In the genomic region with DNA sequence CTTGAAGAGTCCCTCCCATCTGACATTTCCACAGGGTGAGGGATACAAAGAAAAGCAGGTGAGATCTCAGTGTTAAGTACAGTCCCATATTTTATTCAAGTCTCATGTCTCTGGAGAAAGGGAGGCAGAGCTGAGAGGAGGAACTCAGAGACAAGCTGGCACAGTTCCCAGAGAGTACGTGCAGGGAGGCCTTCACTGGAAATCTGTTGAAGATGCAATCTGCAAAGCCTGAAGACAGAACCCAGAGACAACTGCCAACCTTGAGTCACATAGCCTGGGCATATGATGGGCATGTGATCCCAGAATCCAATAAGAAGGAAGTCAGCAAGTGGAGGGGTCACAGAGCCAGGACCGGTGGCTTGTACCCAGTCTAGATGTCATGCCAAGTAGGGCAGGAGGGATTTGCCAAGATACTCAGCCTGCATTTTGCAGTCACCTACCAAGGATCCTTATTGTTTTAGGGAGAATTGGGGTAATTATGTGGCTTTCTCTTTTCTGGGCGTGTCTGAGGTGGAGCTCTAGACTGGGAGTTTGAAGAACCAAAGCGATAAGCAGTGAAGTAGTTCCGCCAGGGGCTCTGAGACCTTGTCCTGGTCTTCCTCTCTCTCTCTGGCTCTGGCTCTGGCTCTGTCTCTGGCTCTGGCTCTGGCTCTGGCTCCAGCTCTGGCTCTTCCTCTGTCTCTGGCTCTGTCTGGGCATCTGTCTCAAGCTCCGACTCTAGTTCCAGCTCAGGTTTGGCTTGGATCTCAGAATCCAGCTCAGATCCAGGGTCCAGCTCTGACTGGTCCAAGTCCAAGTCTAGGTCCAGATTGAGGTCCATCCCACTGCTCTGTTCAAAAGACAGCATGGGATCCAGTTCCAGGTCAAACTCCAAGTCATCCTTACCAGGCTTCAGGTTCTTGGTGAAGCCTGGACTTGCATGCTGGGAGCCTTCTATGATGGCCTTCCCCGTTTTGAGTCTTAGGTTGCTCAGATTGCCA, we compare ENCODE assay signal across 8 mouse cellular contexts. TPM values are rescaled to one million over a fixed set of nuclear protein-coding genes. Genes with fewer than 3 reads are reported as not detected.
A peak's percentile ranks its signal among the peaks of the same experiment; 100 is the strongest.
DNase-seq lines count a peak whose midpoint lies in the region; TF ChIP-seq lines count a peak whose summit lies in the region.

No protein-coding gene starts in this region.

- no peak overlapping the region for H3K27ac ChIP-seq in heart, embryonic 10.5 days

- peak; percentile 16 for DNase-seq in heart, adult 8-10 months (ENCODE audit: low spot score)
- no peak for DNase-seq in heart, embryonic 10.5 days (ENCODE audit: low spot score)
- peak; percentile 15 for DNase-seq in 3T3-L1 (ENCODE audit: low read depth, low spot score)
- DNase-seq in adrenal gland, postnatal 25 days, result peak; percentile 9
- DNase-seq in layer of hippocampus, postnatal 14 days (ENCODE audit: low spot score in 2 of 2), result peak; percentile 28 to 69
- DNase-seq in embryo, embryonic 10.5 days (ENCODE audit: low spot score), result no peak
- no peak for DNase-seq in embryo, embryonic 11 days
- no peak for DNase-seq in lung, adult 2 months

- no peaks in the 10 kb centered on the region for H3K27me3 ChIP-seq in heart, embryonic 10.5 days (ENCODE audit: insufficient read depth, poor library complexity, severe bottlenecking)

- no peaks in the 10 kb centered on the region for H3K36me3 ChIP-seq in heart, embryonic 10.5 days

- no peak for TF ChIP-seq POLR2A in lung, adult 2 months (IDR thresholded peaks at IDR 0.05; ENCODE audit: borderline replicate concordance, extremely low read depth, low read depth, low read length)

- no peaks in the 10 kb centered on the region for H3K9me3 ChIP-seq in heart, embryonic 10.5 days

- WGBS in heart, embryonic 10.5 days, result 80% methylated on average over 7 of the region's 7 CpGs
- whole genome bisulfite sequencing in lung, adult 2 months, result 69% methylated on average over 7 of the region's 7 CpGs

- no peaks in the 10 kb centered on the region for H3K4me1 ChIP-seq in heart, embryonic 10.5 days
- H3K4me1 ChIP-seq in lung, adult 2 months (ENCODE audit: control insufficient read depth, insufficient read depth, low read length), result no peaks in the 10 kb centered on the region

- no peak overlapping the region for H3K4me3 ChIP-seq in heart, embryonic 10.5 days
- no peak overlapping the region for H3K4me3 ChIP-seq in lung, adult 2 months (replicated peaks; ENCODE audit: extremely low read depth, low read depth, low read length)

- TF ChIP-seq CTCF in lung, adult 2 months (IDR thresholded peaks at IDR 0.05; ENCODE audit: insufficient read depth, low read length), result no peak

RNA-seq across cellular contexts. Expression of a gene that starts 15.5 kb away (rescaled TPM):
- total RNA-seq in heart, adult 8-10 months (2022), result 10 to 100 TPM; 30.8 to 38.3 (median 35.2) TPM
- polyA plus RNA-seq in heart, embryonic 10.5 days (2016; fragmentation: Nextera tagmentation; extraction: Ambion mirVana), result 63.7 and 83.2 TPM in 2 replicates
- total RNA-seq in adrenal gland, postnatal 25 days (2021), result 60.9 and 76.5 TPM in 2 replicates
- 10 to 100 TPM; 87.0 to 90.8 TPM for total RNA-seq in layer of hippocampus, postnatal 14 days (2021)
- 14.0 and 24.0 TPM in 2 replicates for polyA plus RNA-seq in lung, adult 2 months (2012; rRNA removed)

RNA-seq across cellular contexts. Expression of a gene that starts 52.0 kb away (rescaled TPM):
- under 1 TPM in 2 of 4 experiments, not detected in 2; 0.37 to 0.65 TPM for total RNA-seq in heart, adult 8-10 months (2022)
- 0.15 and 0.34 TPM in 2 replicates for polyA plus RNA-seq in heart, embryonic 10.5 days (2016; fragmentation: Nextera tagmentation; extraction: Ambion mirVana)
- 1.9 TPM in 1 of 2 replicates, not detected in the other for total RNA-seq in adrenal gland, postnatal 25 days (2021)
- 1 to 10 TPM; 9.0 TPM for total RNA-seq in layer of hippocampus, postnatal 14 days (2021)
- 0.40 and 1.2 TPM in 2 replicates for polyA plus RNA-seq in lung, adult 2 months (2012; rRNA removed)

RNA-seq across cellular contexts. Expression of a gene that starts 53.1 kb away (rescaled TPM):
- 10 to 100 TPM; 48.9 to 61.5 (median 52.0) TPM for total RNA-seq in heart, adult 8-10 months (2022)
- polyA plus RNA-seq in heart, embryonic 10.5 days (2016; fragmentation: Nextera tagmentation; extraction: Ambion mirVana), result 34.3 and 48.9 TPM in 2 replicates
- 82.6 and 88.6 TPM in 2 replicates for total RNA-seq in adrenal gland, postnatal 25 days (2021)
- total RNA-seq in layer of hippocampus, postnatal 14 days (2021), result 10 to 100 TPM; 66.5 to 68.1 TPM
- polyA plus RNA-seq in lung, adult 2 months (2012; rRNA removed), result 74.3 and 97.5 TPM in 2 replicates

Comparison
In these comparisons a context has a peak if more than half of its experiments do, and no peak if none do; other contexts are left out.
1. DNase-seq: peak in heart, adult 8-10 months (single experiment), 3T3-L1 (single experiment), adrenal gland, postnatal 25 days (single experiment) and layer of hippocampus, postnatal 14 days (2 of 2); none in heart, embryonic 10.5 days (single experiment), embryo, embryonic 10.5 days (single experiment), embryo, embryonic 11 days (single experiment) and lung, adult 2 months (single experiment).